Mouse (Mus musculus) intestine, postnatal 0 days (tissue): ENCODE measurements around the gene Wdr20. TPM values are rescaled to one million over a fixed set of nuclear protein-coding genes. Genes with fewer than 3 reads are reported as not detected.
A peak's percentile ranks its signal among the peaks of the same experiment; 100 is the strongest.

Experiments
- ATAC-seq: fragments of 200-750 bp; cut with Nextera tagmentation; 2 replicates; pipeline ENCODE4 v1.8.0; 2017; ENCODE audit warnings: mild to moderate bottlenecking, moderate TSS enrichment, moderate library complexity
- H3K27ac ChIP-seq: fragments of 300-500 bp; sonication (generic); 2 replicates; pipeline ENCODE4 v1.5.1; 2014; ENCODE audit warnings: mild to moderate bottlenecking, low read depth, low read length, moderate library complexity
- H3K27me3 ChIP-seq: fragments of 300-500 bp; sonication (generic); replicated peaks from 2 replicates; pipeline ENCODE4 v1.6.1; 2014; ENCODE audit warnings: low read length, mixed read lengths; ENCODE audit not compliant: control insufficient read depth, insufficient read depth
- H3K36me3 ChIP-seq: fragments of 300-500 bp; sonication (generic); 2 replicates; pipeline ENCODE4 v1.6.1; 2014; ENCODE audit warnings: mild to moderate bottlenecking, moderate library complexity; ENCODE audit not compliant: control insufficient read depth, insufficient read depth
- H3K4me1 ChIP-seq: fragments of 300-500 bp; sonication (generic); replicated peaks from 2 replicates; pipeline ENCODE4 v1.6.1; 2014; ENCODE audit warnings: antibody characterized with exemption, low read length, mixed read lengths; ENCODE audit not compliant: control insufficient read depth, insufficient read depth
- H3K4me2 ChIP-seq: fragments of 300-500 bp; sonication (generic); replicated peaks from 2 replicates; pipeline ENCODE4 v1.6.1; 2014; ENCODE audit warnings: low read depth, mild to moderate bottlenecking, moderate library complexity
- H3K4me3 ChIP-seq: fragments of 300-500 bp; sonication (generic); 2 replicates; pipeline ENCODE4 v1.5.1; 2014; ENCODE audit warnings: low read depth, low read length
- H3K9ac ChIP-seq: fragments of 300-500 bp; sonication (generic); 2 replicates; pipeline ENCODE4 v1.6.1; 2014; ENCODE audit warnings: mild to moderate bottlenecking, low read depth, low read length
- H3K9me3 ChIP-seq: fragments of 300-500 bp; sonication (generic); 2 replicates; pipeline ENCODE4 v1.6.1; 2016; ENCODE audit warnings: mixed run types; ENCODE audit not compliant: control insufficient read depth
- CTCF ChIP-seq: sonication (generic); IDR thresholded peaks from 2 replicates; pipeline ENCODE4 v1.5.1; 2016; ENCODE audit warnings: low read depth, mild to moderate bottlenecking, control low read depth, antibody characterized with exemption, moderate library complexity
- WGBS: fragments of 180-500 bp; shearing (Covaris S2); extraction: QIAGEN DNeasy Blood & Tissue Kit; methylation state at CpG from one replicate; pipeline ENCODE4 v1.1.7; 2014; 5-methylcytosine and 5-hydroxymethylcytosine counted together
- polyA plus RNA-seq: library from polyadenylated mRNA; unstranded; fragments of >200 nt; fragmentation: Nextera tagmentation; extraction: Ambion mirVana; gene quantifications from 2 replicates; pipeline ENCODE4 v1.2.1, GENCODE M21; 2015

Wdr20 gene
- polyA plus RNA-seq, 1 experiment from 2014 or later: 12.3 TPM

GRCm38 (mm10) chr12:110830293-110831024 is 92.7 kb downstream of the Wdr20 start:
- Histone ChIP-seq H3K4me3 (no peak overlapping the region), H3K36me3 (no peaks in the 10 kb centered on the region), H3K27ac (no peak overlapping the region), H3K27me3 (no peaks in the 10 kb centered on the region), H3K4me1 (no peaks in the 10 kb centered on the region), H3K9me3 (no peaks in the 10 kb centered on the region), H3K4me2 (no peak overlapping the region), H3K9ac (no peak overlapping the region)
- 91% methylated on average over 10 of the region's 11 CpGs for WGBS
- no peak for ATAC-seq
- TF ChIP-seq CTCF: no peak

- Histone ChIP-seq H3K4me2 (no peak overlapping the region), H3K4me3 (no peak overlapping the region), H3K27ac (no peak overlapping the region), H3K9me3 (no peaks in the 10 kb centered on the region), H3K36me3 (no peaks in the 10 kb centered on the region), H3K9ac (no peak overlapping the region), H3K27me3 (no peaks in the 10 kb centered on the region), H3K4me1 (no peaks in the 10 kb centered on the region)
- TF ChIP-seq CTCF: no peak
- WGBS: 99% methylated on average over 3 of the region's 3 CpGs
- no peak for ATAC-seq
Measured at GRCm38 (mm10) chr12:110835182-110835581, 97.4 kb downstream of the Wdr20 start.

GRCm38 (mm10) chr12:110836729-110837128 is 99.0 kb downstream of the Wdr20 start:
- TF ChIP-seq CTCF: no peak
- Histone ChIP-seq H3K4me1 (no peaks in the 10 kb centered on the region), H3K4me3 (no peak overlapping the region), H3K4me2 (no peak overlapping the region), H3K27ac (no peak overlapping the region), H3K36me3 (no peaks in the 10 kb centered on the region), H3K9ac (no peak overlapping the region), H3K9me3 (no peaks in the 10 kb centered on the region), H3K27me3 (no peaks in the 10 kb centered on the region)
- no peak for ATAC-seq
- WGBS: 31% methylated on average over 6 of the region's 6 CpGs

- Histone ChIP-seq H3K9ac (no peak overlapping the region), H3K27me3 (no peaks in the 10 kb centered on the region), H3K4me3 (no peak overlapping the region), H3K4me2 (no peak overlapping the region), H3K27ac (no peak overlapping the region), H3K9me3 (no peaks in the 10 kb centered on the region), H3K36me3 (no peaks in the 10 kb centered on the region), H3K4me1 (no peaks in the 10 kb centered on the region)
- ATAC-seq: no peak
- WGBS: 50% methylated on average over 5 of the region's 5 CpGs
- no peak for TF ChIP-seq CTCF
Measured at GRCm38 (mm10) chr12:110837192-110837841, 99.6 kb downstream of the Wdr20 start.

GRCm38 (mm10) chr12:110837850-110838249 is 100.1 kb downstream of the Wdr20 start:
- no peak for ATAC-seq
- 90% methylated on average over 8 of the region's 8 CpGs for WGBS
- Histone ChIP-seq H3K27ac (no peak overlapping the region), H3K9ac (no peak overlapping the region), H3K9me3 (no peaks in the 10 kb centered on the region), H3K4me1 (no peaks in the 10 kb centered on the region), H3K4me3 (no peak overlapping the region), H3K27me3 (no peaks in the 10 kb centered on the region), H3K36me3 (no peaks in the 10 kb centered on the region), H3K4me2 (no peak overlapping the region)
- TF ChIP-seq CTCF: no peak

GRCm38 (mm10) chr12:110840348-110841198 is 102.8 kb downstream of the Wdr20 start, which contains the start of gene Mok:
Gene Mok, minus strand, starts transcription at chr12:110840939.
- Histone ChIP-seq H3K4me1 (peaks cover 5% of the 10 kb centered on the region; the same call in 1 of the 2 replicates), H3K4me3 (peak within 1 kb of the TSS; percentile 69), H3K9ac (peak within 1 kb of the TSS; percentile 23; the same call in 1 of the 2 replicates), H3K4me2 (peak within 1 kb of the TSS; percentile 85), H3K27ac (no peak within 1 kb of the TSS), H3K9me3 (no peaks in the 10 kb centered on the region), H3K36me3 (no peaks in the 10 kb centered on the region), H3K27me3 (no peaks in the 10 kb centered on the region)
- no peak for TF ChIP-seq CTCF
- WGBS: under 1% methylated on average over 71 of the region's 71 CpGs
- peak; percentile 31; the same call in 1 of the 2 replicates for ATAC-seq
